Mouse (Mus musculus): ENCODE measurements around the gene Fam50b. TPM values are rescaled to one million over a fixed set of nuclear protein-coding genes. Genes with fewer than 3 reads are reported as not detected.

Gene Fam50b
- total RNA-seq, 2 experiments from 2014 or later = not detected

DNA sequence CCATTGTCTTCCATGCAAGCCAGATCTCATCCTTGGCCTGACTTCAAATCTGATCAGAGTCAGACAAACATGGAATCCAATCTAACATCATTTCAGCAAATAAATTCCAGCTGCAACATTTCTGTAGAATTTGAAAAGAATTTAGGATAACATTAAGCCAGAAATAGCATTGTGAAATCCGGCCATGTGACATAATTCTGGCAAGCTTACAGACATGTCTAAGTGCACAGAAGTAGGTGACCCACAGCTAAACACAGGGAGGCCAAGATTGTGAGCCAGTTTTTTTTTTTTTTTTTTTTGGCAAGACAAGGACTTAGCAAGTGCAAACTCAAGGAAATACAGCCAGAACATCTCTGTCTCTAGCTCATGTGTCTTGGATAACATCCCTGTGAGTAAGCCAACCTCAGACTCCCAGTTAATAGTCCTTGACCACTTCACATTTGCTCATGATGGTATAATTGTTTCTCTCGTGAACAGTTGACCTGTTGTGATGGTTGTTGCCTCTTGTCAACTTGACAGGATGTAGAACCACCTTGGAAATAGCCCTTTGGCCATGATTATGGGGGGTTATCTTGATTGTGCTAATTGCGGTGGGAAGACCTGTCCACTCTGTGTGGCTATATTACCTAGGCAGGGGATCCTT lies 54.6 kb downstream of the Fam50b start:
- intact Hi-C loops (cut with DNase I) = no loop called here

DNA sequence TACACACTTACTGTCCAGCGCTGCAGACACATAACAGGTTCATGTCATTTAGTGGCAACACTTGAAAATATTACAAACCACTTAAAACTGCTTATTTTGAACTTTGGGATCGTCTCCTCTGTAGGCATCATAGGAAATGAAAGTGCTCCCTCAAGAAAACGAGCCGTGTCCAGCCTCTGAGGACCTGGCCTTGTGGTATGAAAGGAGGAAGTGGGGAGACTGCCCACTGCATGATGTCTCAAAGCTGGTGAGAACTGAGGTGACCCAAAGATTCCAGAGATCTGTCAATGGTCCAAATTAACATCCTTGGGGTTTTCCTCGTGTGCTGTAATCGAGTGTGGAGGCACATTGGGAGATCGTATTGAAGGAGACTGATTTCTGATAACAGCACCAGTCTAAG lies 58.4 kb downstream of the Fam50b start:
- DNase-seq = no peak
- intact Hi-C loops (cut with DNase I) = loop anchor here (5.0 to 10.0 kb wide), 2 partner anchors 69 to 608 kb away; no protein-coding TSS in a partner anchor

More for the DNA sequence above, 54.6 kb downstream of the Fam50b start:
- DNase-seq = no peak

DNA sequence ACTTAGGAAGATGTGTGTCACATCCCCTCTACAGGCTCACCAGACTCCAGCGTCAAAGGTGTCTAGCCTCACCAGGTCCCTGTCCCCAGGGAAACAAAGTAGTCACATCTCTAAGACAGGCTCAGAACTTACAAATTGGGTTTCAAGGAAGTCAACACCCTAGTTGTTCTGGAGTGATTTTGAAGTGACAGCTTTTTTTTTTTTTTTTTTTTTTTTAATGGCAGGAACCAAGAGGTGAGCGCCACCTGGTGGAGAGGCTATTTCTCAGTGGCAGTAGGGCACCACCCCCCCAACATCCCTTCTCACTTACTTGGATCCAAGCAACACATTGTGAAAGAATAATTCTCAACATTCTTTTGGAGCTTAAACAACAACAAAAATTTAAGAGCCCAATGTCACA lies 59.2 kb downstream of the Fam50b start:
- peak; percentile 34 to 69 for DNase-seq
- intact Hi-C loops (cut with DNase I) = loop anchor here (1.0 to 10.0 kb wide), 3 partner anchors 68 to 609 kb away; no protein-coding TSS in a partner anchor

DNA sequence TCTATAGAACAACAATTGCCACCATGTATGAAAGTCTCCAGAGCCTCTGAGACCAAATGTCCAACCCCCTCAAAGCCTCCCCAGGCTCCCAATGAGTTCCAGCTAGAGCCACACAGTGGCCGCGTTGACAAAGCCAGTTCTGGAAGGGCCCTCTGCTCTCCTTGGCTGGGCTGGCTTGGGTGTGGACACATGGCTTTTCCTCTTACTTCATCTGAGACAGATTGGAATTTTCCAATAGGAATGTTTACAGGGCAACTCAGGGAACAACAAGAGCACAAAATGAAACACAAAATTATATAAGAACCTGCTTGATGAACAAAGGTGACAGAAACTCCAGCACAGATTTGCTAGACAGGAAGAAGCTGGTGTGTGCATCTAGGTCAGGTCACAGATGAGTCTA lies 59.8 kb downstream of the Fam50b start:
- intact Hi-C loops (cut with DNase I) = loop anchor here (1.0 to 10.0 kb wide), 3 partner anchors 68 to 610 kb away; no protein-coding TSS in a partner anchor
- peak; percentile 45 to 54 for DNase-seq

Other genes with a start within 250 kb of the Fam50b start
- gene Pxdc1, start 81.4 kb upstream of the Fam50b start, total RNA-seq (2021) = 1 to 10 TPM; 3.9 to 5.9 TPM
- 10 to 100 TPM; 22.8 to 26.5 TPM for gene Prpf4b, start 140.5 kb downstream of the Fam50b start, total RNA-seq (2021)
- gene Fam217a, start 189.5 kb downstream of the Fam50b start, total RNA-seq (2021) = under 1 TPM in 1 of 2 experiments, not detected in 1; 0.15 TPM
- gene 4933417A18Rik, start 189.6 kb downstream of the Fam50b start, total RNA-seq (2021) = not detected
- gene Eci3, start 229.0 kb downstream of the Fam50b start, total RNA-seq (2021) = 1 to 10 TPM in 1 of 2 experiments, under 1 TPM in 1; 0.47 to 1.1 TPM